Mouse (Mus musculus): ENCODE measurements at regions not wholly inside any gene's neighbourhood (a gene's known extent, or its start where the extent isn't known, plus 50 kb on each side); places are given as distances from the start of the nearest gene placed in this dataset.

DNA sequence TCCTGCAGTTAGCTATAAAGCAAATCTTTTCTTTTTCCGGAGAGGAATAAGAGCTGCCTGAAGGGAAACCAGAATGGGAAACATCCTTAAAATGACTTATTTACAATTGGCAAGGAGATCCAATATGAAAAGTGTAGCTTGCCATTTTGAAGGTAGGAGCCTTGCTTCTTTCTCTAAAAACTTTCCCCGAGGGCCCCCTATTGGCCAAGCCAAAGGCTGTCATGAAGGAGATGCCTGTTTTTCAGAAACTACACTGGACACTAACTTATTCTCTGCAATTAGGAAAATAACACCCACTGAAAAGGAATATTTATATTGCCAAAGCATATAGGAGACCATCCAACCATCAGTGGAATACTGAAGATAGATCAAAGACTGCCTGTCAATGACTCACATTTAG is 312.8 kb upstream of the Thrb start:
- no peak for DNase-seq

- DNase-seq = no peak
Measured at GRCm38 (mm10) chr14:17352324-17353037, 307.6 kb upstream of the Thrb start.

DNA sequence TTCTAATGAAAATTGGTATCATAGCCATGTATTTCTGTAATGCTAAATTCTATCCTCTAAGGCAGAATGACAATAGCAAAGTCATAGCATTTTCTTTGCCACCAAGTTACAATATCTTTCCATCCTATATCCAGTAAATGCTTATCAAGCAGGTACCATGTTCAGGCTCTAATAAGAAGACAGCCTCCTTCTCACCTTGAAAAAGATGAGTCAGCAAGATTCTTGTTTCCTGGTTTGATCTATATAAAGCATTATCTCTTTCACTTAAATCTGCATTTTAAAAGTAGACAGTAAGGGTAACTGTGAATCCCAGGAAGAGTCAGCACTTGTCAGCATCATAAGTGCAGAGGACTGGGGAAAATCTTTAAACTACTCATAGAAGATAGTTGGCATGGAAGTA is 298.2 kb upstream of the Thrb start:
- DNase-seq = no peak

GRCm38 (mm10) chr14:17402751-17403479 is 257.1 kb upstream of the Thrb start:
- peak; percentile 5 for DNase-seq

GRCm38 (mm10) chr14:17405551-17406336 is 254.3 kb upstream of the Thrb start:
- peak; percentile 12 for DNase-seq

DNA sequence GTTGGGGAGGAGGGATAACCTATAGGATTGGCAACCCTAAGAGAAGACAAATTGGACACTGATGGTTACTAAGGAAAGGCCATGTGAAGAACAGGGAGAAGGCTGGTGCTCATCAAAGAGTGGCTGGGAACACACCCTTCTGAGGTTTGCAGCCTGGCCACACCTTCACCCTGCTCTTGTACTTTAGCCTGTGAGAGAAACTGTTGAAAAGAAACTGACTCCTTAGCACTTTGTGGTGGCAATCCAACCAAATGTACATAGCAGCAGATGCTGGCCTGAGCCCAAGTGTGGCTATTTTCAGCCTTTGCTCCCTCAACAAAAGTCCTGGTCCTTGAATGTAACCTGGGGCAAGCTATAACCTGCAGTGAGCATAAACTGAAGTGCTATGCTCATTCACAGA is 253.2 kb upstream of the Thrb start:
- DNase-seq = no peak

- DNase-seq = no peak
Measured at GRCm38 (mm10) chr14:17408343-17408742, 251.7 kb upstream of the Thrb start.

- DNase-seq = no peak
Measured at GRCm38 (mm10) chr14:17408813-17409212, 251.2 kb upstream of the Thrb start.

- DNase-seq = no peak
Measured at GRCm38 (mm10) chr14:17409497-17409896, 250.6 kb upstream of the Thrb start.

- DNase-seq = no peak
Measured at GRCm38 (mm10) chr14:17410752-17411151, 249.3 kb upstream of the Thrb start.

DNA sequence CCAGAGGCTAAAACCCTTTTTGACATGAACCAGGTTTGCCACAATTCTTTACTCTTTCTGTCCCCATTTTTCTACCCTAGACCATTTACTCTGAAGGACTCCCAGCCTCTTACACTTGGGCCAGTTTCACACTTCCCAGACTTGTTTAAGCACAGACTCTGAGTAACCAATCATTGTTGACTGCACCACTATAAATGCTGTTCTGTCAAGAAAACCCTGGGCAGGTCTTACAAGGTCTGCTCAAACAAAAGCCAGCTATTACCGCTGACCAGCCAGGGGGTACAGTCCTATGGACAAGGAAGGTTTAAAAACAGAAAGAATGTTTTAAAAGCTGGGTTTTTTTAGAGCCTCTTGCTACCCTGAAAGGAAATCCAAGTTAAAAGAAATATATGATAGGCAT is 248.8 kb upstream of the Thrb start:
- no peak for DNase-seq

DNA sequence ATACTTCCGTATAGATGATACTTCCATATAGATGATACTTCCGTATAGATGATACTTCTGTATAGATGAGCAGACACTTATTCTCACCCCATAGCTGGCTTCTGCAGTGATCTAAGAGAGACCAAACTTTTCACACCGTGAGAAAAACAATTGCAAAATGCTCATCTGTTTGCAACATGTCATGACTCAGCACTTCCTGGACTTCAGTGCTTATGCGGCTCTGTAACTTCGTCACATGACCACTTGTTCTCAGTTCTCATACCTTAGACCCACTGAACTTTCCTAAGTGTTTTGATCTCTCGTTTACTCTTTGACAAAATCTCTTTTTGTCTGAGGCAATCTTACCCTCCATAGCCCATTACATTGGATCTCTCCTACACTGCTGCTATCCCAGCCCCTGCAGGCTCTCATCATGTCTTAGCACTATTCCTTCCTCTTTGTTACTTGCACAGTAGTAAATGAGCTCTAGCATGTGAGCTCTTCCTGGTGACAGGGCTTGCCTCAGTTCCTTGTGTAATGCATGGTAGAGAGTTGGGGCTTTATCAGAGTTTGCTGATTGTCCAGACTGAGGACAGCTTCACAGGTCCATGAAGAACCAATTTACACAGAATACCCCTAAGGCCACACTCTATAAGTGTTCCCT is 245.7 kb upstream of the Thrb start:
- DNase-seq = no peak

DNA sequence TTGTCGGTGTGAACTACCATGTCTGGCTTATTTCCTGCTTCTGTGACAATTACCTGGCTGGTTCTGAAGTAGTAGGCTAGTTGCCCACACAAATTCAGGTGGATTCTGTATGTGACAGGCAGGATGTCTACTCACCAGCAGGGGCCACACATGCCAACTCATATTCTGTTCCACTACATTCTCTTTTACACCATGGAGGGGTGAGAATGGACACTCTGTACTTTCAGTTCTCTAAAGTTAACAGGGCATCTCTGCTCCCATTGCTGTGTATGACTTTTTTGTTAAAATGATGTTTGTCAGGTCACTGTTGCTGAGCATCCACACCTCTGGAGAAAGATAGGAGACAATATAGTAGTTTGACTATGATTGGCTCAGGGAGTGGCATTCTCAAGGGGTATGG is 232.3 kb upstream of the Thrb start:
- DNase-seq = no peak

DNA sequence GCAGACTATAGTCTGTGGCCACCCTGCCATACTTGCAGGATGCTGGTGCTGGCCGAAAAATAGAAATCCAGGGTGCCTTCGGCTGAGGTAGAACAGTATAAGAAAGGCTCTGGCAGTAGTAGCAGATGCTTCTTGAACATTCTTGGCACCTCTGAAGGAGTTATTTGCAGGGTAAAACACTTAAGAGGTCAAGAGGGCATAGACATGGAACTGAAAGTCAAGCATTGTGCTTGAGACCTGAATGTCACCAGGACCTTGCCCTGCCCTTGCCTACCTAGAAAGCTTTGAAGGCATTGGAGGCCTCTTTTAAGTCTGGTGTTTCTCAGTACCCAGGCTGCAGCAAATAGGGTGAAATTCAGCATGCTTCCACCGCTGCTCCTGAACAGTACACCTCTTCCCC is 230.9 kb upstream of the Thrb start:
- no peak for DNase-seq

GRCm38 (mm10) chr14:17433346-17433745 is 226.7 kb upstream of the Thrb start:
- no peak for DNase-seq

DNA sequence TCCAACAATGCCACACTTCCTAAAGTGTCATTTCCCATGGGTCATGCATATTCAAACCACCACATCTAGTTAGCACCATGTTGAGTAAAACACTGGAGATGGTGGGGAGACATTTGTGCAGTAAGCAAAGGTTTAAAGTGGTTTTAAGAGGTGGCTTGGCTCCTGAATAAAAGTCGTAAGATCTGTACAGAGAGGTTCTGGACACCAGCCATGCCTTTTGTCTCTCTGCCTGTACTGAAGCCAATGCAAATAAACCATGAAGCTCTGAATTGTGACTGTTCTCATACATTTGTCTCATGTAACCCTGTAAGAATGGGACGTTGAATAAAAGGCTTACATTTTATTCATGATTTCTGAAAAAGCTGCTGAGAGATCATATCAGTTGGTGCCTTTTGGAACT is 202.1 kb upstream of the Thrb start:
- no peak for DNase-seq

DNA sequence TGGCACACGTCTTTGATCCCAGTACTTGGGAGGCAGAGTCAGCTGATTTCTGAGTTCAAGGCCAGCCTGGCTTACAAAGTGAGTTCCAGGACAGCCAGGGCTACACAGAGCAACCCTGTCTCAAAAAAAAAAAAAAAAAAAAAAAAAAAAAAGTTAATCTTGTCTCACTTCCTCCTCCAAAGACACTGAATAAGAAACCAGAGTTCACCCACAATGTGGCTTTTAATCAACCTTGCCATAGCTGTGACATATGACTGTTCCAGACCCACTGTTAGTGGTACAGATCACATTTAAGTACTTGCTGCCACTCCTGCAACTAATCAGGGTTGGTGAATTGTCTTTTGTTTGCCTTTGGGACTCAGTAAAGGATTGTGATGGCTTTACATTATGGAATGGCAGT is 181.1 kb upstream of the Thrb start:
- DNase-seq = no peak

GRCm38 (mm10) chr14:17484866-17485265 is 175.2 kb upstream of the Thrb start:
- DNase-seq = no peak

DNA sequence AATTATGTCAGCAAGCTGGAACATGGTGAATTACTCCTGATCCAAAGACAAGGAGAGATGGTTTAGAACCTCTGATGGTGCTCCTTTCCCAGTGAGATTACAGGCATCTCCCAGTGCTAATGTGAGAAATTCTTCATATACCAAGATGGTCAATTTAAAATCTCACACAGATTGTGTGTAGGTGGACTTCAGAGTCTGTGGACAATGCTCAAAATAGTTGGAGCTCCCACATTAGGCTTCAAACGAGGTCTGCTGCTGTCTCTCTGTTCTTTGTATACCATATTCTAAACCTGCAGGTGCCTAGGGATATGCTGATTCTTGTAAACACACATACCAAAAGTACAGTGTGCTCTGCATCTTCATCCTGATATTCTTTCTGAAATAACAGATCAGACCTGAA is 146.3 kb upstream of the Thrb start:
- no peak for DNase-seq

- no peak for DNase-seq
Measured at GRCm38 (mm10) chr14:17522696-17523095, 137.4 kb upstream of the Thrb start.

GRCm38 (mm10) chr14:17523916-17524315 is 136.1 kb upstream of the Thrb start:
- DNase-seq = no peak

- DNase-seq = no peak
Measured at GRCm38 (mm10) chr14:17539322-17539721, 120.7 kb upstream of the Thrb start.

GRCm38 (mm10) chr14:17556458-17556857 is 103.6 kb upstream of the Thrb start:
- DNase-seq = no peak

Measured in cerebellum, adult 9-11 months (tissue).